Mouse (Mus musculus) liver, postnatal 0 days (tissue): ENCODE measurements around the gene Spag8. TPM values are rescaled to one million over a fixed set of nuclear protein-coding genes. Genes with fewer than 3 reads are reported as not detected.
A peak's percentile ranks its signal among the peaks of the same experiment; 100 is the strongest.

Experiments used
- ATAC-seq: fragments of 200-750 bp; cut with Nextera tagmentation; 2 replicates; pipeline ENCODE4 v1.8.0; 2017; ENCODE audit warnings: mild to moderate bottlenecking, moderate library complexity
- DNase-seq: peaks from one replicate; pipeline ENCODE4 v3.0.0-alpha.2; 2016
- H3K27ac ChIP-seq: fragments of 300-500 bp; sonication (generic); 2 replicates; pipeline ENCODE4 v1.5.1; 2014; ENCODE audit warnings: antibody characterized with exemption, moderate library complexity, mild to moderate bottlenecking, low read depth
- H3K27me3 ChIP-seq: fragments of 300-500 bp; sonication (generic); 2 replicates; pipeline ENCODE4 v1.6.1; 2014; ENCODE audit warnings: low read length, control low read depth, mixed read lengths; ENCODE audit not compliant: insufficient read depth
- H3K36me3 ChIP-seq: fragments of 300-500 bp; sonication (generic); replicated peaks from 2 replicates; pipeline ENCODE4 v1.6.1; 2014; ENCODE audit warnings: mild to moderate bottlenecking, control low read depth, low read length, moderate library complexity, mixed read lengths; ENCODE audit not compliant: insufficient read depth
- H3K4me1 ChIP-seq: fragments of 300-500 bp; sonication (generic); 2 replicates; pipeline ENCODE4 v1.6.1; 2014; ENCODE audit warnings: antibody characterized with exemption, mild to moderate bottlenecking, control low read depth; ENCODE audit not compliant: insufficient read depth
- H3K4me2 ChIP-seq: fragments of 300-500 bp; sonication (generic); 2 replicates; pipeline ENCODE4 v1.6.1; 2014; ENCODE audit warnings: low read depth, mild to moderate bottlenecking, low read length, moderate library complexity, mixed read lengths
- H3K4me3 ChIP-seq: fragments of 300-500 bp; sonication (generic); 2 replicates; pipeline ENCODE4 v1.5.1; 2014; ENCODE audit warnings: low read depth, low read length
- H3K9ac ChIP-seq: fragments of 300-500 bp; sonication (generic); replicated peaks from 2 replicates; pipeline ENCODE4 v1.6.1; 2014; ENCODE audit warnings: mild to moderate bottlenecking, moderate library complexity
- H3K9me3 ChIP-seq: fragments of 300-500 bp; sonication (generic); 2 replicates; pipeline ENCODE4 v1.6.1; 2016; ENCODE audit warnings: mild to moderate bottlenecking, control low read depth, low read length, mixed read lengths
- CTCF ChIP-seq: sonication (generic); IDR thresholded peaks from 2 replicates; pipeline ENCODE4 v1.5.1; 2016; ENCODE audit warnings: antibody characterized with exemption, low read depth
- EP300 ChIP-seq: IDR thresholded peaks from 2 replicates; pipeline ENCODE4 v1.6.1; 2016; ENCODE audit warnings: antibody characterized with exemption, low read depth, mild to moderate bottlenecking
- WGBS: fragments of 180-500 bp; shearing (Covaris S2); extraction: QIAGEN DNeasy Blood & Tissue Kit; methylation state at CpG from one replicate; pipeline ENCODE4 v1.1.7; 2014; ENCODE audit not compliant: insufficient replicate concordance; 5-methylcytosine and 5-hydroxymethylcytosine counted together
- microRNA-seq: library from miRNA; unstranded; fragments of <30 nt; microRNA quantifications from one replicate; pipeline ENCODE4, GENCODE M21; 2016
- polyA plus RNA-seq: library from polyadenylated mRNA; unstranded; fragments of >200 nt; fragmentation: Nextera tagmentation; extraction: Ambion mirVana; gene quantifications from 2 replicates; pipeline ENCODE4 v1.2.1, GENCODE M21; 2015

Spag8 gene
- polyA plus RNA-seq, 1 experiment from 2014 or later, result not detected

- H3K4me1 ChIP-seq, result peaks cover 6% of the 10 kb centered on the region; the same call in 1 of the 2 replicates
- H3K27me3 ChIP-seq, result no peaks in the 10 kb centered on the region
- H3K9ac ChIP-seq, result peak overlapping the region; percentile 41; the same call in 1 of the 2 replicates
- H3K4me3 ChIP-seq, result no peak overlapping the region
- no peaks in the 10 kb centered on the region for H3K36me3 ChIP-seq
- ATAC-seq (peak; percentile 83), DNase-seq (peak; percentile 39)
- H3K4me2 ChIP-seq, result peak overlapping the region; percentile 62
- WGBS, result 35% methylated on average over 3 of the region's 3 CpGs
- no peaks in the 10 kb centered on the region for H3K9me3 ChIP-seq
- H3K27ac ChIP-seq, result peak overlapping the region; percentile 62
- TF ChIP-seq EP300 (0 out of 2 replicates have a peak, but pooled peaks have one; percentile 1), CTCF (no peak)
Measured at GRCm38 (mm10) chr4:43613060-43613730, 40.2 kb downstream of the Spag8 start.

GRCm38 (mm10) chr4:43612534-43612933 is 40.9 kb downstream of the Spag8 start:
- TF ChIP-seq CTCF (no peak), EP300 (0 out of 2 replicates have a peak, but pooled peaks have one; percentile 2)
- Histone ChIP-seq H3K36me3 (no peaks in the 10 kb centered on the region), H3K4me3 (0 out of 2 replicates have a peak overlapping the region, but pooled peaks have one; percentile 5), H3K9ac (peak overlapping the region; percentile 12; the same call in 1 of the 2 replicates), H3K27me3 (no peaks in the 10 kb centered on the region), H3K9me3 (no peaks in the 10 kb centered on the region), H3K27ac (peak overlapping the region; percentile 62), H3K4me1 (peaks cover 6% of the 10 kb centered on the region; the same call in 1 of the 2 replicates), H3K4me2 (peak overlapping the region; percentile 62)
- peak; percentile 48 for ATAC-seq
- WGBS, result 26% methylated on average over 10 of the region's 10 CpGs
- DNase-seq, result no peak

DNA sequence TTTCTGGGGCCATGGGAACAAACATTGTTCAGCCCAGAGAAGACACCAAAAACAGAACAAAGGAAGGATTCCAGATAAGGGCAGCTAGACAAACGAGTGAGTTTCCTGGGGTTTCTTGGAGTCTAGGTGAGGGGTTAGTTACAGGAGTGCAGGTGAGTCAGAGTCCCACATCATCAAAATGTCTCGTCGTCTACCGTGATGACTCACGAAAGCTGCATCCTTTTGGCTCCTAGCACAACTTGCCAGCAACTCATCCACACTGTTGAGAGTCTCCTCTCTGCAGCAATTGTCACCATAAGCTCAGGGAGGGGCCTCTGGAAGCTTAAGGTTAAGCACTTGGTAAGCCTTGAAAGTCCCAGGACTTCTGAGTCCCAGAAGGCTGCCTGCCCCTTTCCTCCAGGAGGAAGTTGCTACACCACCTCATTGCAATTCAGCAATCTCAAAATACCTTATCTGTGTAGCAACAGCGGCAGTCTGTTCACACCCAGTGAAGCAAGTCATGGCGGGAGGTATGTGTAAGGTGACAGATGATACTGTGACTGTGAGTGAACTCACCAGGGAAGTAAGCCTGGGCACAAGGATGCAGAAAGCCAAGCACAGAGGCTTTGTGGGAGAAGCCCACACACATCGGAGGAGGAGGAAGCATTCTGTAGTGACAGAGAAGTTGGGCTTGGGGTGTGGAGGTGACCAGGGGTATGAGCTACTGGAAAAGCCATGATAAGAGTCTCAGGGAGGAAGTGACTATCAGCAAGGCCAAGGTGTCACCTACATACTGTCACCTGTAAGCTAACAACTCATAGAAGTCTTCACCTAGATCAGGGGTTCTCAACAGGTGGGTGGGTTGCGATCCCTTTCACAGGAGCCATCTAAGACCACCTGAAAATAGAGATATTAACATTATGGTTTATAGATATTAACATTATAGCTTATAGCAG is 48.4 kb downstream of the Spag8 start:
- 47% methylated on average over 9 of the region's 9 CpGs for WGBS
- Histone ChIP-seq H3K9me3 (no peaks in the 10 kb centered on the region), H3K4me1 (peaks cover 18% of the 10 kb centered on the region), H3K9ac (peak overlapping the region; percentile 38; the same call in 1 of the 2 replicates), H3K4me2 (peak overlapping the region; percentile 36), H3K27ac (peak overlapping the region; percentile 82), H3K27me3 (no peaks in the 10 kb centered on the region), H3K36me3 (no peaks in the 10 kb centered on the region), H3K4me3 (no peak overlapping the region)
- TF ChIP-seq CTCF, result no peak
- TF ChIP-seq EP300, result peak; percentile 95
- ATAC-seq (peak; percentile 98), DNase-seq (peak; percentile 59)

- ATAC-seq, result no peak
- H3K9ac ChIP-seq, result no peak overlapping the region
- WGBS, result 64% methylated on average over 3 of the region's 3 CpGs
- no peaks in the 10 kb centered on the region for H3K27me3 ChIP-seq
- H3K9me3 ChIP-seq, result no peaks in the 10 kb centered on the region
- H3K4me3 ChIP-seq, result no peak overlapping the region
- no peak overlapping the region for H3K4me2 ChIP-seq
- no peaks in the 10 kb centered on the region for H3K36me3 ChIP-seq
- H3K4me1 ChIP-seq, result peaks cover 22% of the 10 kb centered on the region
- no peak for DNase-seq
- TF ChIP-seq CTCF (no peak), EP300 (no peak)
- H3K27ac ChIP-seq, result peak overlapping the region; percentile 82
Measured at GRCm38 (mm10) chr4:43604099-43604498, 49.3 kb downstream of the Spag8 start.

Small RNA genes lying within 50 kb of the gene (microRNA-seq; reads per million reads assigned to microRNA genes)
- gene Gm25262, result not detected

Other genes starting within 250 kb of the Spag8 start
- 0.14 TPM in 1 of 2 replicates, not detected in the other for gene Fam166b, start 224.5 kb downstream of the Spag8 start, polyA plus RNA-seq
- 1.2 TPM in 2 replicates for gene Tesk1, start 211.7 kb downstream of the Spag8 start, polyA plus RNA-seq
- 9.9 and 10.4 TPM in 2 replicates for gene Cd72, start 199.0 kb downstream of the Spag8 start, polyA plus RNA-seq
- gene Sit1, start 169.9 kb downstream of the Spag8 start, polyA plus RNA-seq, result 0.53 and 0.94 TPM in 2 replicates
- gene Ccdc107, start 160.7 kb downstream of the Spag8 start, polyA plus RNA-seq, result 41.1 and 46.0 TPM in 2 replicates
- 14.2 and 15.2 TPM in 2 replicates for gene Arhgef39, start 153.9 kb downstream of the Spag8 start, polyA plus RNA-seq
- 0.95 and 1.1 TPM in 2 replicates for gene Car9, start 146.6 kb downstream of the Spag8 start, polyA plus RNA-seq
- gene Tpm2, start 129.8 kb downstream of the Spag8 start, polyA plus RNA-seq, result 17.3 and 58.9 TPM in 2 replicates
- gene Creb3, start 91.3 kb downstream of the Spag8 start, polyA plus RNA-seq, result 36.2 and 41.2 TPM in 2 replicates
- gene Tln1, start 90.9 kb downstream of the Spag8 start, polyA plus RNA-seq, result 30.0 and 34.2 TPM in 2 replicates
- gene Rgp1, start 74.9 kb downstream of the Spag8 start, polyA plus RNA-seq, result 6.3 and 7.3 TPM in 2 replicates
- 7.3 and 8.4 TPM in 2 replicates for gene Gba2, start 74.7 kb downstream of the Spag8 start, polyA plus RNA-seq
- 0.96 TPM in 1 of 2 replicates, not detected in the other for gene Msmp, start 69.1 kb downstream of the Spag8 start, polyA plus RNA-seq
- 0.54 and 0.82 TPM in 2 replicates for gene Npr2, start 21.7 kb downstream of the Spag8 start, polyA plus RNA-seq
- gene Hint2, start 2.9 kb upstream of the Spag8 start, polyA plus RNA-seq, result 159 and 186 TPM in 2 replicates
- gene Tmem8b, start 15.4 kb upstream of the Spag8 start, polyA plus RNA-seq, result 0.29 and 0.33 TPM in 2 replicates
- 1.7 and 1.8 TPM in 2 replicates for gene Fam221b, start 15.6 kb upstream of the Spag8 start, polyA plus RNA-seq
- gene Olfr70, start 47.2 kb upstream of the Spag8 start, polyA plus RNA-seq, result not detected in 2 replicates
- not detected in 2 replicates for gene Olfr71, start 56.7 kb upstream of the Spag8 start, polyA plus RNA-seq
- 0.40 and 0.50 TPM in 2 replicates for gene Hrct1, start 73.6 kb upstream of the Spag8 start, polyA plus RNA-seq
- gene Spaar, start 76.4 kb upstream of the Spag8 start, polyA plus RNA-seq, result 0.07 and 0.13 TPM in 2 replicates
- not detected in 2 replicates for gene Olfr159, start 117.4 kb upstream of the Spag8 start, polyA plus RNA-seq
- gene Olfr156, start 170.3 kb upstream of the Spag8 start, polyA plus RNA-seq, result not detected in 2 replicates
- not detected in 2 replicates for gene Olfr157, start 186.6 kb upstream of the Spag8 start, polyA plus RNA-seq
- not detected in 2 replicates for gene Olfr155, start 198.0 kb upstream of the Spag8 start, polyA plus RNA-seq
- 1.8 and 2.3 TPM in 2 replicates for gene Reck, start 221.9 kb upstream of the Spag8 start, polyA plus RNA-seq